Mouse (Mus musculus): Measurements from ENCODE around the gene Lemd2. TPM values are rescaled to one million over a fixed set of nuclear protein-coding genes. Genes with fewer than 3 reads are reported as not detected.

Gene Lemd2
- polyA plus RNA-seq, 1 experiment = 31.6 TPM

- Histone ChIP-seq H3K36me3 (ENCODE audit: control insufficient read depth, insufficient read depth, low read length, poor library complexity, severe bottlenecking) (no peaks in the 10 kb centered on the region), H3K27ac (ENCODE audit: insufficient read depth, low read length) (no peak overlapping the region), H3K9me3 (replicated peaks; ENCODE audit: control insufficient read depth, insufficient read depth, low read length, poor library complexity, severe bottlenecking) (no peaks in the 10 kb centered on the region), H3K4me1 (ENCODE audit: control insufficient read depth, insufficient read depth, low read length) (peaks cover 4% of the 10 kb centered on the region), H3K4me3 (ENCODE audit: low read depth, low read length) (no peak overlapping the region), H3K9ac (ENCODE audit: low read depth, poor library complexity, severe bottlenecking) (no peak overlapping the region), H3K27me3 (ENCODE audit: control insufficient read depth, insufficient read depth, low read length, poor library complexity, severe bottlenecking) (no peaks in the 10 kb centered on the region)
- TF ChIP-seq EP300 (IDR thresholded peaks at IDR 0.05; ENCODE audit: insufficient read depth, low read depth, low read length) (no peak), POLR2A (IDR thresholded peaks at IDR 0.05; ENCODE audit: insufficient read depth, low read length) (no peak), CTCF (IDR thresholded peaks at IDR 0.05; ENCODE audit: low read depth, low read length) (no peak)
These were observed 60.1 kb downstream of the Lemd2 start for GRCm38 (mm10) chr17:27144152-27144551.

DNA sequence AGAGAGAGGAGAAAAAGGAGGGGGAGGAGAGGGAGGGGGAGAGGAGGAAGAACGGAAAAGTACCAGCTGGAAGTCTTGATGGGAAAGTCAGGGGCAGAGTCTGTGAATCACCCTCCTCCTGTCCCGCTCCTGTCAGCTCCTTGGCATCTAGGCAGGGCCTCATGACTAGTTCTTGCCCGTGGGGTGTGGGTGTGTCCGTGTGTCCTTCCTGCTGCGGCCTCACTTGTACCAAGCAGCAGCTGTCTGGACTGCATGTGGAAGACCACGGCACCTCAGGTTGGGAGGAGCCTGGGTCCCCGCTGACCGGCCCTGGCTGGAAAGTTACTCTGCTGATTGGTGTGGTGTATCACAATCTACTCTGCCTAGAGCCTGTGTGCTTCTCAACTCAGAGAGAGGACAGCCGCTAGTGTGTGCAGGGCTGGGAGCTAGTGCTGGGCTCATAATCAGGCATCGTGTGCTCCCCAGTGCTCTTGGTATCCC lies 62.3 kb downstream of the Lemd2 start:
- Histone ChIP-seq H3K4me3 (ENCODE audit: low read depth, low read length) (no peak overlapping the region), H3K27me3 (ENCODE audit: control insufficient read depth, insufficient read depth, low read length, poor library complexity, severe bottlenecking) (no peaks in the 10 kb centered on the region), H3K27ac (ENCODE audit: insufficient read depth, low read length) (no peak overlapping the region), H3K36me3 (ENCODE audit: control insufficient read depth, insufficient read depth, low read length, poor library complexity, severe bottlenecking) (no peaks in the 10 kb centered on the region), H3K4me1 (ENCODE audit: control insufficient read depth, insufficient read depth, low read length) (peaks cover 4% of the 10 kb centered on the region), H3K9me3 (replicated peaks; ENCODE audit: control insufficient read depth, insufficient read depth, low read length, poor library complexity, severe bottlenecking) (no peaks in the 10 kb centered on the region), H3K9ac (ENCODE audit: low read depth, poor library complexity, severe bottlenecking) (no peak overlapping the region)
- TF ChIP-seq EP300 (IDR thresholded peaks at IDR 0.05; ENCODE audit: insufficient read depth, low read depth, low read length) (0 out of 2 replicates have a peak, but pooled peaks have one; percentile 8), CTCF (IDR thresholded peaks at IDR 0.05; ENCODE audit: low read depth, low read length) (no peak)

DNA sequence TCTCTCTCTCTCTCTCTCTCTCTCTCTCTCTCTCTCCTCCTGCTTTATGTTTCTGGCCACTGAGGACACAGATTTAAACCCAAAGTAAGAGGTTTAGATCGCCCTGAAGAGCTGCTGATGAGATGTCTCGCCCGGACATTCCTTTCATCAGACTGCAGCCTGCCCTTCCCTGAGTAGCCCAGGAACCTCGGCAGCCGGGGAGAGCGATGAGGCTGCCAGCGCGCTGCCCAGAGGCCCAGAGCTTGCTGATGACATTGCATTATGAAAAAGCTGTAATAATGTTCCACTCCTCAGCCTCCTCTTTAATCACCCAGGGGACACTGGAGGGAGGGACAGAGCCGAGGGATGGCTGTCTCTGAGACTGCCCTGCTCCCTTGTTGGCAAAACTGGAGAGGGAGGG lies 64.0 kb downstream of the Lemd2 start:
- no peak for TF ChIP-seq POLR2A (IDR thresholded peaks at IDR 0.05; ENCODE audit: insufficient read depth, low read length)
- TF ChIP-seq EP300 (IDR thresholded peaks at IDR 0.05; ENCODE audit: insufficient read depth, low read depth, low read length) = no peak
- no peak for TF ChIP-seq CTCF (IDR thresholded peaks at IDR 0.05; ENCODE audit: low read depth, low read length)
- Histone ChIP-seq H3K27me3 (ENCODE audit: control insufficient read depth, insufficient read depth, low read length, poor library complexity, severe bottlenecking) (no peaks in the 10 kb centered on the region), H3K36me3 (ENCODE audit: control insufficient read depth, insufficient read depth, low read length, poor library complexity, severe bottlenecking) (no peaks in the 10 kb centered on the region), H3K27ac (ENCODE audit: insufficient read depth, low read length) (no peak overlapping the region), H3K4me1 (ENCODE audit: control insufficient read depth, insufficient read depth, low read length) (peaks cover 4% of the 10 kb centered on the region), H3K9ac (ENCODE audit: low read depth, poor library complexity, severe bottlenecking) (no peak overlapping the region), H3K9me3 (replicated peaks; ENCODE audit: control insufficient read depth, insufficient read depth, low read length, poor library complexity, severe bottlenecking) (no peaks in the 10 kb centered on the region), H3K4me3 (ENCODE audit: low read depth, low read length) (no peak overlapping the region)

Other genes starting within 250 kb of the Lemd2 start
- 11.0 and 12.4 TPM in 2 replicates for gene Zbtb9, start 231.3 kb downstream of the Lemd2 start, polyA plus RNA-seq (2011; ENCODE audit: insufficient read depth, insufficient read length, low read depth, missing spikeins)
- gene Bak1, start 175.5 kb downstream of the Lemd2 start, polyA plus RNA-seq (2011; ENCODE audit: insufficient read depth, insufficient read length, low read depth, missing spikeins) = 66.6 and 78.1 TPM in 2 replicates
- gene Itpr3, start 147.2 kb downstream of the Lemd2 start, polyA plus RNA-seq (2011; ENCODE audit: insufficient read depth, insufficient read length, low read depth, missing spikeins) = 17.2 and 21.9 TPM in 2 replicates
- gene Uqcc2, start 70.6 kb downstream of the Lemd2 start, polyA plus RNA-seq (2011; ENCODE audit: insufficient read depth, insufficient read length, low read depth, missing spikeins) = 138 and 155 TPM in 2 replicates
- not detected in 2 replicates for gene Ip6k3, start 36.7 kb downstream of the Lemd2 start, polyA plus RNA-seq (2011; ENCODE audit: insufficient read depth, insufficient read length, low read depth, missing spikeins)

Data from ES-Bruce4 (cell line).